Mouse (Mus musculus) right cerebral cortex, adult 2 months (tissue): ENCODE measurements at regions not wholly inside any gene's neighbourhood (a gene's known extent, or its start where the extent isn't known, plus 50 kb on each side); places are given as distances from the start of the nearest gene placed in this dataset.

Source experiments
- DNase-seq, 2 experiments: peaks; one replicate each; pipeline ENCODE4 v3.0.0; 2021 to 2022; ENCODE audit warnings: low spot score in 2 of 2

DNA sequence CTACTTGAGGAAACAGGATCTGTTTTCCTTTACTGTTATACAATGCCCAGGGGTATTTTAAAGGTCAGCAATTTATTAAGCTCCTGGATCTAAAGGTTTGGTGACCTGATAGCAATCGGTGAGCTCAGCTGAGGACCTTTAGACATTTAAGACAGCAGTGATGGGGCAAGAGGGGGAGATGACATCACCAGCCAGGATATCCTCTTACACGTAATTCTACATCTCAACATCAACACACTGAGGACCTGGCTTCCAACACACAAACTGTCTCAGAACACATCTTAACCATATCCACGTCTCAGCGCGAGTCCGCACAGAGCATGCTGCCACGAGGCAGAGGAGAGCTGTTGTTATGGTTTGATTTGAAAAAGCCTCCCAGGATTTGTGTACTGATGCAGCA, 69.2 kb downstream of the Nhlrc3 start:
- DNase-seq: no peak

DNA sequence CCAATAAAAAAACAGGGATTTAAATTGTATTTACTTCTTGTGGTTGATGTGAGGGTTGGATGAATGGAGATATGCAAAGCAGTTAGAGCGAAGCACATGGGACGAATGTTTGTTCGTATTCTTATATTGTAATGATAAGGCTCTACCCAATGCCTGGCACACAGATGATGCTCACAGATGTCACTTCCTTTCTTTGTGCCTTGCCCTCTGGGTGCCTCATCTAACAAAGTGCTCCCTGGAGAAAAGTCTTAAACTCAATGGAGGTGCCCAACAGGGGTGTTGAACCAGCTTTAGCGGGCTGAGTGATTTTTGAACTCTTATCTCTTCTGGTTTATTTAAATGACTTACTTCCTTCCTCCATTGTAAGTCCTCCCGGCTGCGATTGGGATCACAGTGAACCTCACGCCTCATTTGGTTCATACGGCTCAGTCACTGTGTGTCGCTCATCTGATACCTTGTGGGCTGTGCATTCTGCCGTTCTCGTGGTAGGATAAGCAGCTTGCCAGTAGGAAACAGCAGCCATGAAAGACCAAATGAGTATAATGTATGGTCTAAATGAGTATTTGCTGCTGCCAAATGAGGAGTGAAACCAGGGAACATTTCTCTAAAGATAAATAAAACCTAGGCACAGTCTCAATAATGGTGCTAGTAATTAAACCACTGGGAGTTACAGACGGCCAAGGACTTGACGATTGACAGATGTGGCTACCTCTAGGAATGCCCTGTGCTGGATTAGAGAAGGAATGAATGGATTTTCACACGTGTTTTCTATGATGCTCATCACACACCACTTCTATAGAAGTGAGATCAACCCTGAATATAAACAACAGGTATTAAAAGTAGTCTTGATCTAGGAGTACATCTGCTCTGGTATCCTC, 81.2 kb downstream of the Nhlrc3 start:
- DNase-seq: no peak

DNA sequence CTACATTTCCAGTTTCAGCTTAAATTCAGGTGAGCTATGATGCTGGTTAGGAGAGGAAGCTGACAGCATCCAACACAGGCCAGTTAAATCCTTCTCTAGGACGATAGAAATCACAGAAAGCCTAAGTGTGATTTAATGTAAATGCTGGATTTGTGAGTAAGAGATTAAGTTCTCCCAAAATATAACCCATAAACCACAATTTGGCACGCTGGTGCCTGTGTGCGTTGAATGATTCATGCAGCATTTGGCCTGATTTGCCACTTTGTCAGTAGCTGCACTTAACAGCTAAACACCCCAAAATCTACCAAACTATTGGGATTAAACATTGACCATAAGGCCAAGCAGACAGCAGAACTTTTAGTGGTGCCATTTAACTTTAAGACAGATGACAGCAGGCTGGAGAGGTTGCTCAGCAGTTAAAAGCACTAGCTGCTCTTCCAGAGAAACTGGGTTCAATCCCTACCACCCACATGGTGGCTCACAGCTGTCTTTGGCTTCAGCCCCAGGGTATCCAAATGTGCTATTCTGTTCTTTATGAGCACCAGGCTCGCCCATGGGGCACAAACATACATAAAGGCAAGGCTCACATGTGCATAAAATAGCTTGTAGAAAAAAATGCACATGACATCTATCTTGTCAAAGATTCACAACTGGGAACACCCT, 83.5 kb downstream of the Nhlrc3 start:
- DNase-seq: peak; percentile 14 to 37

DNA sequence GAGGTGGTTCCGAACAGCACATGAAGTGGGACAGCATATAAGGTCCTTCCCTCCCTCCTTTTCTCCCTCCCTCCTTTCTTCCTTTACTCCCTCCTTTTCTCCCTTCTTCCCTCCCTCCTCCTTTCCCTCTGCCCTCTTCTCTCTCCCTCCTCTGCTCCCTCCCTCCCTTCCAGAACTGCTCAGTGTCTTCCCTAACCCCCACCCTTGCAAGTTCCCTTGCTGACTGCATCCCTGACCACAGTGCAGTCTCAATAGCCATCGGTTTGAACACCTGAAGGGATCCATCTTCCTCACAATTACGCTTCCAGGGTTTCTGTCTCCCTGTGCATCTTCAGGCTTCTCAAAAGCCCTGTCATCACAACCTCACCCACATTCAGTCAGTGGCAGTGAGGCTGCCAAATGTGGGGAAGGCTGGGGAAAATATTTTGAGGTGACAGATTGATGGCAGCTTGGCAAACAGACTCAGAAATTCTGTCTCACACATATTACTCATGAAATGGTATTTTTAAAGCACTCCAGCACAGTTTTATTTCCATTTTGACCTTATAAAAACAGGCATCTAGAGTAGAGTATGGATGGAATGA, 86.2 kb downstream of the Nhlrc3 start:
- peak; percentile 43 to 69 for DNase-seq

DNA sequence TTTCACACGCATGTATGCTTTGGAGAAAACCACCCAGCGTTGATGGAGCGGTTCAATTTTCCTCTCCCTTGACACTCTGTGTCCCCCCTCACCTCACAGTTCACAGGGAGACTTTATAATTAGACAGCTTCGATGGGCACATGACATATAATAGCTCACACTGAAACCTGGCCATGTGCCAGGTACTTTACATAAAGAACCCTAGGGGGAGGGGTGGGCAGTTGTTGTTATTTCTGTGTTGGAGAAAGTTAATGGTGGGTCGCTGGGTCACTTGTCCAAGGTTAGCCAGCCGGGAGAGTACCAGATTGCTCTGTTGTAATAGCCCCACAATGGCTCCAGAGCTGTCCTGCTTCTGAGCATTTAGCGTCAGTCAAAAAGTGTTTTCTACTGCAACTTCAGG, 90.2 kb downstream of the Nhlrc3 start:
- DNase-seq: no peak

DNA sequence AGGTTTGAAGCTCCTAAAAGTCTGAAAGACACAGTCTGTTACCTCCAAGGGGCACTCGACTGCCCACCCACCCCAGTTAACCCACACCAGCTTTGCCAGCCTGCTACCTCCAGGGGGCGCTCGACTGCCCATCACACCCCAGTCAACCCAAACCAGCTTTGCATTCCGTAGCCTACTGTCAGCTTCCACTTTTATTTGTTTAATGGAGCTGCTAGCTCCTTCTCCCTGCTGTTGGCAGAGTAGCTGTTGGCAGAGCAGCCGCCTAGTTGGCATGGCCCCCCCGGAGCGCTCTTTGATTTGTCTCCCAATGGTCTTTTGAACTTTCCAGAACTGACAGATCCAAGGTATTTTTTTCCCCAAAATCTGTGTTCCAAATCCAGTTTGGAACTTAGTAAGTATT, 91.2 kb downstream of the Nhlrc3 start:
- no peak for DNase-seq

DNA sequence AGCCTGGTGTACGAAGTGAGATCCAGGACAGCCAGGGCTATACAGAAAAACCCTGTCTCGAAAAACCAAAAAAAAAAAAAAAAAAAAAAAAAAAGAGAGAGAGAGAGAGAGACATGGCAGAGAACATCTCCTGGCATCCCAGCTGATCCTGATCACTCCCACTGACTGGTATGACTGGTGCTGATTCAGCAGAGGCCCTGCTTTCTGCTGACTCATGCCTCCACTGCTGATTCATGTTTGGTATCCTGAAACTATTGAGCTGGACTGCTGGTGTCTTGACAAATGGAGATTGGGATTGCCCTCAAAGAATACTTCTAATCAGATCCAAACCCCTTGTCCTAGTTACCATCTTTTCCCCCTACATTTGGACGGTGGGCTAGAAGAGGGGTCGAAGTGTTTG, 101.9 kb downstream of the Nhlrc3 start:
- DNase-seq: no peak

DNA sequence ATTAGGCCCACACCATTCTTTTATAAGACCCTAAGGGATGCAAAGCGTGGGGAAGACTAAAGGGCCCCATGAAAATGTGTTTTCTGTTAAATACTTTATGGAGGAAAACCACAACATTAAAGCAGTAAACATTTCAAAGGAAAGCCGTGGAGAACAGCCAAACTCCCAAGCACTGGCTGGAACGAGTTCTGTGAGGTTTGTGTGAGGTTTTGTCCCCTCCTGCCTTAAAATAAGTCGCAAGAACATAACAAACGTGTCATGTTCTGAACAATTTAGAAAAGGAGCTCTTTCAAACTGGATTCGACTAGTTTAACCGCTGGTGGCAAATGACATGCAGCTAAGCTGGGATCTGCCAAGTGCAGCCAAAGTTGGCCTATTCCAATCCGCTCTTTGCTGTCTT, 109.4 kb downstream of the Nhlrc3 start:
- DNase-seq: no peak

DNA sequence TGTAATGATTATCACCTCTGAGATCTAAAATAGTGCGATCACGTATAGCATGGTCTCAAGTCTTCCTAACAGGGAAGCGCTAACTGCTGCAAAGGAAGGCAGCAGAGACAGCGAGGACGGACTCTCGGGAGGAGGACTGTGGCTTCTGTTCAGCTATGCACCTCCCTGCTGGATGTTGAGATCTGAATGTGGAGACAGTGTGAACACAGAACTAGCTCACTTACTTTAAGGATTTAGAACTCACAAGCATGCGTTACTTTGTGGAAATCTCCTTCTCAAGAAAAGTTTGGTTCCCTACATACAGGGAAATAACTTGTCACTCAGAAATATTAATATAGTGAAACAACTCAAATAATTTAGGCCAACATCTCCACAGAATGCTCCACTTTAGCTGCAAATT, 109.8 kb downstream of the Nhlrc3 start:
- DNase-seq: no peak

DNA sequence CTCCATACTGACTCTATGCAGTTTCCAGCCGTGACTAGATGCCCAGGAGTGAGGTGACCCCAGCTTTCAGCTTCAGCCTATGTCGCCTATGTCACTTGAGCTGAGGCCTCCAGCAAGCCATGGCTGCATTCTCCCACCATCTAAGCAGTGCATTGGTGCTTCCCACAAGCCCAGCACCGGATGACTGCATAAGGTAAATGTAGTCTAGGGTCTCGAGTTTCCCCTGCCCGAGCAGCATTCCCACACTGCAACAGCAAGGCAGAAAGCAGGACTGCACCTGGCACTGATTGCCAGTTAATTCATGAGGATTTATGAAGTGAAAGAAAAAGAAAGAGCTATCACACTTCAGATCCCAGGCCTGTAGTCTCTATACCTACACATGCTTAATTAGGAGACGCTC, 119.5 kb downstream of the Nhlrc3 start:
- DNase-seq: no peak

DNA sequence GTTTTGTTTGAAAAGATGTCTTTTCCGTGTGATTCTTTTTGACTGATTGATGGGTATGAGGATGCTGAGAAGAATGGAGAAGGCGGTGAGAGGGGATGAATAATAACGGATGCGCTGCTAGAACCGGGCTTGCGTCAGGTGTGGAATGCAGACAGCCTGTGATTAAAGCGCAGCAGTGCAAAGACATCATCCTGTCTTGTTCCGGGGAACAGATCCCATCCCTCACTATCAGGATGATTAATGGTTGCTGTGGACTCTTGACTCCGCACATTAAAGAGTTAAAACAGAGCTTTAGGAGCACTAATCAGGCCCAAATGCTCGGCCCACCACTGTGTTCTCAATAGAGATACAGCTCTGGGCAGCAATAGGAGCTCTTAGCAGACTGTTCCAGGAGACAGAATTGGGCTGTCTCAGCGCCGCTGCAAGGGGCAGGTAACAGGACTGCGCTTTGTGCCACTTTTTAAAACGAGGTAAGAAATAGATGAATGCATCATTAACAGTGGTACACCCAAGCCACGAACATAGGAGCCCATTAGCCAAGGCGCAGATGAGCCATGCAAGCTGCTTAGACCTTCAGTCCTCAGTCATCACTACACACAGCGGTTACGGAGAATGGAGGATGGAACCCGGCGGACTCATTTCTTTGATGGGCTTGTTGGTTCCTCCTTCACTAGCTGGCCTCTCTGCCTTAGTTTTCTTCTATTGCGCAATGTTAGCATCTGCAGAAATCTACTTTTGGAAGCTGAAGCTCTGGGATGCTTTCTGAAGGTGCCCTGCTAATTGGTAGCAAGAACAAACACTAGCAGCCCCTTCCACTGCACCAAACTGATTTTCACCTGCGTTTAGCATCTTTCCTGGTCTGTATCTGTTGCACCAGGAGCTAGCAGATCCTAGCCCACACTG, 121.6 kb downstream of the Nhlrc3 start:
- DNase-seq: no peak

DNA sequence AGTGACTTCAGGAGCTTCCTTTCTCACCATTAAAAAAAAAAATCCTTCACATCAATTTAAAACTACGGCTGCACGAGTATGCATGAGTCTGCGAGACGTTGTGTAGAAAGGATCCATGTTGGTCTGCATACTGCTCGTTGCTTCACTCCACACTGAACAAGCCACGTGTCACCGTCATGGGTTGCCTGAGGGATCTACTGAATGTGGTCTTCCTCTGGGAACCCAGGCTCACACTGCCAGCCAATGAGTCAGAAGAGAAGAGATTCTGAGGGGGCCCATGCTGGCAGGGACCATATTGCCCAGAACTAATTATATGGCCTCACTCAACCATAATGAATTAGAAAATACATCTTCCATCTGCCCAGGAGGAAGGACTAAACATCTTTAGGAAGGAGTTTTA, 124.6 kb downstream of the Nhlrc3 start:
- DNase-seq: no peak

DNA sequence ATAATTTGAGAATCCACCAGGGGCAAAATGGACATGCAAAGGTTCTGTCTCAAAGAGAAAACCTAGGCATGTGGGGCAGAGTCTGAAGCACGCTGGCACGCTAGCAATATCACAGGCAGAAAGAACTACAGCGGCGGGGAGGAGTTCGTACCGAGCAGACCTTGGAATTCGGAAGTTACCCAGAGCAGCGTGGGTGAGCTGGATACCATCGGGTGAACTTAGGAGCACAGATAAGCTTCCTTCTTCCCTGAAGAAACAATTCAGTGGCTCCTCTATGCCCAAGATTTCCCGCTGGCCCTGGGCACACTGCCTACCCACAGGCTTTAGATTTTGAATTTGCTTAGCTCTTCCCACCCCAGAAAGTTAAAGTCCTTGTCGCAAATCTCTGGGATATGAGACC, 129.1 kb downstream of the Nhlrc3 start:
- DNase-seq: no peak

DNA sequence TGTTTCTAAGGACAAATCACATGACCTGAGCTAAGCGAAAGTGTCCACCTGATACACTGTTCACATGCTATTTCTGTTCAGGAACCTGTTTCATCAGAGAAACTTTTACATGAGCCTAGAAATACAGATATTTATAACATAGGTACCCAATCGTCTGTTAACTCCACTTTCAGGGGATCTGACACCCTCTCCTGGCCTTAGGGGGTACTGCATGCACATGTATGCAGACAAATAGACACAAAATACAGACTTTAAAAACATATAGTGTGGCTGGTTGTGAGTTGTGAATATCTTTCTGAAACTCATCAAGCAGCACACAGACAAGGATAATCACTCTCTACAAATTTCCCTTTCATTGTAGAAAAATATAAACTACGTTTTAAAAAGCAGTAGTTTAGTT, 133.6 kb downstream of the Nhlrc3 start:
- DNase-seq: no peak

DNA sequence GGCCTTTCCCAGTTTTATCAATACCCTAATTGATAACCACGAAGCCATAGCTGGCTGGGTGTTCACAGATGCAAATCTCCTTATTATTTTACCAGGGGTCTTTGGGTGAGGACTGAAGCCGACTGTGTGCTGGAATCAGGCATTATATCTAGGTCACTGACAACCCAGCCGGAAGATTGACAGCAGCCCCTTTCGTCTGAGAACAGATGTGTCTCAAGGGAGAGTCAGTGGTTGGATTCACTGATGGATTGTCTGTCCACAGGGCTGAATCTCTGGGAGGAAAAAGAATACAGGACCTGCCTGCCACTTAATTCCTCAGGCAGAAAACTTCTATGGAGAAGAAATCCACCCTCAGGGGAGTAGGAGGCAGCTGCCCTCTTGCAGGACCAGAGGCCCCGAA, 135.7 kb downstream of the Nhlrc3 start:
- DNase-seq: no peak

DNA sequence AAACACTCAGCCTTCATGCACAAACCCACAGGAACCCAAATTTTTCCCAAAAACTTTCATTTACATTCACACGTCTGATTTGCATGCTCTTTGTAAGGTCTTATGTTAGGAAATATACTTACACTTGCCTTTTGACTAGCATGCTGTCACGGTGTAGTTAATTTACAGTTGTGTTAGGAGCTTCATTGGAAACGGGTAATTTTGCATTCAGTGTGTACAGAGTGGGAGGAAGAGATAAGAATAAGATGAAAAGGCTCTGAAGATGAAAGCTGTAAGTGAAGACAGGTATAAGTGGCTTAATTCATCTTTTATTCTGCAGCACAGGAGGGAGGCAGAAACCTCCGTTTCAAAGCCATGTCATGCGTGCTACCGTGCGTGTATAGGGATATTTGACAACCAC, 136.2 kb downstream of the Nhlrc3 start:
- no peak for DNase-seq

DNA sequence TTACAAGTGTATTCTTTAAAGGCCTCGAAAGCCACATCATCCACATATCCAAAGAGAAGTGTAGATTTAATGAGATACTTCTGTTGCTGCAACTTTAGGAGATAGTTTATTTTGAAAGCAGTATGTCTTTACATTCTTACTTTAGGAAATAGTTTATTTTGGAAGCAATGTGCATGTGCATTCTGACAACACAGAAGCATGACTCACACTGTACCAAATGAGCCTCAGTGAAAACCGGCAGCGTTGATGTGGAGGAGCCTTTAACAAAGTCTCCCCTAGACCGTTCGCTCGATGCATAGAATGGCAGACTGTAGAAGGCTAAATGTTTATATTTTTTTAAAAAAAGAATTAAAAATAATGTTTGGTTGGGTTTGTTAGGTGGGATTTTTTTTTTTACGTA, 138.1 kb downstream of the Nhlrc3 start:
- DNase-seq: peak in 1 of 2 experiments; percentile 22

DNA sequence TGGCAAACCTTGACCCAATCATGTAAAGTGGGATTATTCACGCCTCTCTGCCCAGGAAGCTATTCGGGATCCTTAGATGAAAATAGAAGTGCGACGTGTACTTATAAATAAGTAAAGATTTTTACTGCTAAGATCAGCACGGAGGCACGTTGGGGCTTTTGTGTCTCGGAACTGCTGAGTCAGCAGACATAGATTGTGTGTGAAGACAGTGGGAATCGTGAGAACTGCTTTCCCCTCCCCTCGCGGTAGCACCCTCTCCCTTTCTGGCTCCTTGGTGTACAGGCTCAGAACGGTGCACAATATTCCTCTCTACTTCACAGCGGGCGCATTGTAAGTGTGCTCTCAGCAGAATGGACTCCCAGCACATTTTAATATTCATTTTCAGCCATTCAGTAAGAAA, 138.7 kb downstream of the Nhlrc3 start:
- DNase-seq: no peak

DNA sequence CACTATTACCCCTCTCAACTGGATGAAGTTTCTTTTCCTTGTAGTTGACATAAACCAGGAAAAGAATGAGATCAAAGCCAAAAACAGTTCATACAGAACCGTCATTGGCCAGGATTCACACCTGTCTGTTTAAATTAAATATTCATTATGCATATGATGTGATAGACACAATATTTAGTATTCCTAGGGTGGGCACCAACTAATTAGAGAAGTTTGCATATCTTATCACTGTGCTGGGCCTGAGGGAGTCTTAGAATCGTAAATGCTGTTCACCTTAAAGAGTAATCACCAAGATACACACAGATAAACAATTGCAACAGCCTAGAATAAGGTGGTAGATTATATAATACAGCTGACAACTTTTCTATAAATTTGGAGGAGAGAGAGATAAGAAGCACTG, 147.7 kb downstream of the Nhlrc3 start:
- DNase-seq: no peak
